Mouse (Mus musculus): ENCODE results near the gene Ccdc149. TPM values are rescaled to one million over a fixed set of nuclear protein-coding genes. Genes with fewer than 3 reads are reported as not detected.

Ccdc149 gene
- total RNA-seq, 2 experiments from 2014 or later, result 1.8 to 2.0 TPM

DNA sequence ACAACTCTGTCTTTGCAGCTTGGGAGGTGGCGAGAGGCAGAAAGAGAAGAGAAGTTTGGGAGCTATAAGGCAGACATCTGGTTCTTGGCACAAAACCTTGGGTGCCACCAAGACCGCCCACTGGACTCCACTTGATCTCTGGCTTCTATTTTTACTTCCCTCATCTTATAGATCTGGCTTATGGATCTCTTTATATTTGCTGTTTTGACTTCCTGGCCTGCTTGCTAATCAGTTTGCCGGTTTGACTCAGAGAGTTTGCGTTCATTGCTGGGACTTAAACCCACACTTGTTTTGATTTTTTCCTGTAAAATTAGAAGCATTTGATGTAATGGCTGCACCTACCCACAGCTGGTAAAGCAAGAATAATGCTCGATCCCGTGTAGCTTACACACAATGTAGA is 100.4 kb downstream of the Ccdc149 start:
- no peak for DNase-seq

DNA sequence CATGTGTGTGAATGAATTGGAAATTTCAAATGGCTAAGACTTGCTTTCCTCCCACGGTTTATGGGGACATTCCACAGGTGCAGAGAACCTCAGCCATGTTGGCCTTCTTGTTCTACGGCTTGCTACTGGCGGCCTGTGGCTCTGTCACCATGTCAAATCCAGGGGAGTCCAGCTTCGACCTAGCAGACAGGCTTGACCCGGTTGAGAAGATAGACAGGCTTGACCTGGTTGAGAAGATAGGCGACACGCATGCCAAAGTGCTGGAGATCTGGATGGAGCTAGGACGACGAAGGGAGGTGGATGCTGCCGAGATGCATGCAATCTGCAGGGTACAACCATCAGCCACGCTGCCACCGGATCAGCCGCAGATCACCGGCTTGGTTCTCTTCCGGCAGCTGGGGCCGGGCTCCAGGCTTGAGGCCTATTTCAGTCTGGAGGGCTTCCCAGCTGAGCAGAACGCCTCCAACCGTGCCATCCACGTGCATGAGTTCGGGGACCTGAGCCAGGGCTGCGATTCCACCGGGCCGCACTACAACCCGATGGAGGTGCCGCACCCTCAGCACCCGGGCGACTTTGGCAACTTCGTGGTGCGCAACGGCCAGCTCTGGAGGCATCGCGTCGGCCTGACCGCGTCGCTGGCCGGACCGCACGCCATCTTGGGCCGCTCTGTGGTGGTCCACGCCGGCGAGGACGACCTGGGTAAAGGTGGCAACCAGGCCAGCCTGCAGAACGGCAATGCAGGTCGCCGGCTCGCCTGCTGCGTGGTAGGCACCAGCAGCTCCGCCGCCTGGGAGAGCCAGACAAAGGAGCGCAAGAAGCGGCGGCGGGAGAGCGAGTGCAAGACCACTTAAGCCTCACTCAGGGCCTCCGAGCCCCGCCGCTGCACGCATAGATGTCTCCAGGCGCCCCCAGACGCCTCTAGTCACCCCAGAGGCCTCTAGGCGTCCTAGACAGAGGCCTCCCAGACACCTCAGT is 103.2 kb downstream of the Ccdc149 start:
- DNase-seq, result no peak

DNA sequence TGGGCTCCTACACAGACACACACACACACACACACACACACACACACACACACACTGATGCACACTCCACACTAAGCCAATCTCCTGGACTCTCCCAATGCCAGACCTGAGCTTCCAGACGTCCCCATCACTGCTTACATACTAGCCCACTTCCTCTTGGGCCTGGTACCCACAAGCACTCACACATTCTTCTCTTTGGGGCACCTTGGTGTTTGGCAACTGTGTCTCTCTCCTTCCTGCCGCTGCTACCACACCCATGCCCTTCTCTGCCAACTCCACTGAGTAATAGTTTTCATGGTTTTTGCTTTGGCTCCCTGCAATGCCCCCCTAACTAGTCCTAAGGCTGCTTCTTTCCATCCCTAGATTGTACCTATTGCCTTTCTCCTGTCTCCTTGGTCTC is 104.7 kb downstream of the Ccdc149 start:
- DNase-seq, result no peak

DNA sequence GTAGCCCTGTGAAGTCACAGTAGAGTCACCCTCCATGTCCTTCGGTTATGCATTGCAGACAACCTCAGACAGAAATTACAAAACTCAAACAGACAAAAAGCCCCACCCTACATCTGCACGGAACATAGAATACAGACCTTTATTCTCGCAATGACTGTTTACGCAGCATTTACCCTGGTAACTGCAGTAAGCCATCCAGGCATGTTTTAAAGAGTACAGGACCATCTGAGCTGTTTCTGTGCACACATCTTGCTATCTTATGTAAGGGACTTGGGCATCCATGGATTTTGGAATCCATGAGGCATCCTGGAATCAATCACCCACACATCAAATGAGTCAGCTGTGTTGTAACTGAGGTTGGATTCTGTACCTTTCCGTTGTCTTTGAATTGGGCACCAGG is 105.4 kb downstream of the Ccdc149 start:
- DNase-seq, result no peak

DNA sequence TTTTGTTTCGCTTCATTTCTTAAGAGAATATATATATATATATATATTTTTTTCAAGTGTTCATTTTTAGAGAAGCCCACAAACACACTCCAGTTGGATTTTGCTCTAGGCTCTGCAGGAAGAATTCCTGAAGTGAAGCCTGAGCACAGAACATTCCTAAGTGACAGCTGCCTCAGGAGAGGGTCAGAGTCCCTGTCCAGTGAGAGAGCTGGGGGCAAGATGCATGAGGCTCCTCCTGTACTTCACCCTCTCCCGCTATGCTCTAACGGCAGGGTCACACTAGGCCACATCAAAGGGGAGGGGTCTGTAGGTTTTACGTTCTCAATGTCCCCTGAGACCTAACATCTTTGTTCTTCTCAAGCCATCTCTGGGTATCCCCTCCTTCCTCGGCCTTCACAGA is 106.8 kb downstream of the Ccdc149 start:
- DNase-seq, result no peak

DNA sequence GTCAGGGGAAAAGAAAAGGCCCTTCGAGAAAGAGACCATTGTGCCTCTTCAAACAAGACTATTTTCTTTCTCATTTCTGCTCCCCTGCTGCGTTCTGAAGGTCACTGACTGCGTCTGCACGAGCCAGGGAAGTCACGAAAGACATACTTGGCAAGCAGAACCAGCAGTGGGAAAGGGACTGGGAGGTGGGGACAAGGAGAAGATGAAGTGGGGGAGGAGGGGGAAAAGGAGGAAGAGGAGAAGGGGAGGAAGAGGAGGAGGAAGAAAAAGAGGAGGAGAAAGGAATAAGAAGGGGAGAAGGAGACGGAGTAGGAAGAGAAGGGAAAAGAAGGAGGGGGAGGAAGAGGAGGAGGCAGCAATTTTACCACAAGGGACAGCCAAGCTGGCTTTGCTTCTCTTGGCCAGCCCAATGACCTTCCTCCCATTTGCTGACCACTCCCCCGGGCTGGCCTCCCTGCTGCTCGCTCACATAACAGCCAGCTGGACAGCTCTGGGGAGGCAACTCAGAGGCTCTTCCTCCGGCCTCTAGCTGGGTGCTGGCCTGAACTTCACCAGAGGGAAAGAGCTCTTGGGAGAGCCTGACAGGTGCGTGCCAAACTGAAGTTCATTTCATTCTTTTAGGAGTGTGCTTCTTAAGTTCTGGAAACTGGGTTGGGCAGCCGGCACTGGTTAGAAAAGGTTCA is 107.7 kb downstream of the Ccdc149 start, which contains the start of gene Sod3:
TSS of gene Sod3 (plus strand) at position 324 of the 683 bp plus-strand sequence.
- peak; percentile 83 for DNase-seq

DNA sequence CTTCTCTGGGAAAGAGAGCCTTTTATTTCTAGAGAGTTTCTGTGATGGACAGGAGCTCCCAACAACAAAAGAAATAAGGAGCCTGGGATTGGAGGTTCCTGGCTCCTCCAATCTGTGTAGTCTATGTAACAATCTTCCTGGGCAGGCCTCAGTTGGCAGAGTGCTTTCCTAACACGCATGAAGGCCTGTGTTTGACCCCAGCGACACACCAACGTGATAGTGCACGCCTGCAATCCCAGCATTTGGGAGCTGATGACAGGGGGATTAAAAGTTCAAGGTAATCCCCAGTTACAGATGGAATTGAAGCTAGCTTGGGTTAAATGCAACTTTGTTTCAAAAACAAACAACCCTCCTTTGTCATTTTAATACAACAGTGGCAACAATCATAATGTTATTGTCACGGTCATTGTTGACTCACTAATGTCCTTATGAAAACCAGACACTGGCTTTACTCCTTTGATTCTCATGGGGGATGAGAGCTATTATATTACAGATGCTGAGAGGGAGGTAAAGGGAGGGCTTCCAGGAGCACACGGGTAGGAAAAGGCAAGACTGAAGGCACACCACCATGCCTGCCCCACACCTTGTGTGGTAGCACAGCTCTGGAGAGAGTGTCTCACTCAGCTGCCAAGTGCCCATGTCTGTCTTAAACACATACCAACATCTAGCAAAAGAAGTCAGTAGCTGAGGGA is 108.4 kb downstream of the Ccdc149 start:
- DNase-seq, result no peak

DNA sequence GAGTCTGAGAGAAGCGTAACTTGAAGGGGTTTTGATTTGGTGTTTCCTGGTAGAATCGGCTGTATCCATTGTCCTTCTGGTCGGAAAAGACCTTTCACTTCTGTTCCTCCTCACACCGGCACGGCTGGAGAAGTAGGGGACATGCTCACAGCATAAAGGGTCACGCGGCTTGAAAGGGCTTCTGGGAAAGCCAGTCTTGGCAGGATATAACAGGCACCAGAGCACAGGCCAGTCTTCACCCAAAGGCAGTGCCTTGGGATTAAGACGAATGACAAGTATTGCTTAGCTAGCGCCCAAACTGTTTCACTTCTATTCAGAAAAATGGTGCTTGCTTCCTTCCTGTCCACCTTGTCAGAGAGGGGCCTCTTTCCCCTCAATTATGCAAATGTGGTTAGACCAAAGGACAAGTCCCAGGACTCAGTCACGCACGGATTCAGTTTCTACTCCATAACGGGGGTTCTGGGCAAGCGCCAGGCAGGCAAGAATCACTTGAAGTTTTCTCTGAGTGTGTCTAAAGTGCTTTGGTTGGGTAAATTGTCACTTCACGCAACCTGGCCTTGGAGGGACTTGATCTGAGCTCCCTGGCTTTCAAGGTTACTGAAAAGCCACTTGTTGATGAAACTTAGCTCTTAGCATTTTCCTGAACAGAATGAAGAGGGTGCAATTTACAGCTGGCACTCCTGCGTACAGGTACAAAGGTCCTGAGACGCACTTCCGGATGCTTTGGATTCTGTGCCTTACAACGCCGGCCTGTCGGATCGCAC is 110.9 kb downstream of the Ccdc149 start:
- no peak for DNase-seq

DNA sequence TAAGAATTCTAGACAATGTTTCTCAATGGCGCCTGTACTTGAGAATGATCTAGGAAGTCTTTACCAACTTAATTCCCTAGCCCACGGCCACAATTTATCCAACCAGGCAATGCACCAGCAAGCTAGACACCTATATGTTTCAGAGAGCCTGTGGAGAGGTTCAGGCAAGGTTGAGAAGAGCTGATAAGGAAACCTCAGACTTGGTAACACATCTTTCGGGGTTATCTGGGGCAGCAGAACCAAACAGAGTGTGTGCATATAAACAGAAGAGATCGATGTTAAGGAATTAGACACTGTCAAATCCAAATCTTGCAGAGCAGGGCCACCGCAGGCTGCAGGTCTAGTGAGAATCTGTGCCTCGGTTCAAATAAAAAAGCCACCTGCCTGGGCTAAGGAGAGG is 113.2 kb downstream of the Ccdc149 start:
- DNase-seq, result no peak

DNA sequence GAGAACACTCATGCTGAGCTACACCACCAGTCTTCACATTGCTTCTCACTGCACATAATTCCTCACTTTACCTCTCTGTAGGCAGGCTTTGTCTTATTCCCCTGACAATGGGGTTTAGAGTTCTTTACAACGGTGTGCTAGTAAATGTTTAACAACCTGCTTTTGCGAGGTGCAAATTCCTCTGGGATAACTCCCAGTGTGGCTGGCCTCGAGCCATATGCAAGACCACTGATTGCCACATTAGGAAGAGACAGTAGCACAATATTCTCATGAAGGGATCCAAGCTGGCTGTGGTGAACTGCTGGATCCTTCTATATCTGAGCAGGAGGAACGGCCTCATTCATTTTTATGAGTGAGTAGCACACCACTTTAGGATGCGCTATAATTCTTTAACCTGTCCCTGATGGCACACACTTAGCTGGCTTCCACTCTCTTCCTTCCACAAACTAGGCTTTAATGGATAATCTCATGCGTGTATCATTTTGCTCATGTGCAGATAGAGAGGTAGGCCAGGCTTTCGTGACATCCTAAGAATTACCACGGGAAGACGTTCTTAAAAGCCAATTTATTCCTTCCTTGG is 114.1 kb downstream of the Ccdc149 start:
- DNase-seq, result no peak

DNA sequence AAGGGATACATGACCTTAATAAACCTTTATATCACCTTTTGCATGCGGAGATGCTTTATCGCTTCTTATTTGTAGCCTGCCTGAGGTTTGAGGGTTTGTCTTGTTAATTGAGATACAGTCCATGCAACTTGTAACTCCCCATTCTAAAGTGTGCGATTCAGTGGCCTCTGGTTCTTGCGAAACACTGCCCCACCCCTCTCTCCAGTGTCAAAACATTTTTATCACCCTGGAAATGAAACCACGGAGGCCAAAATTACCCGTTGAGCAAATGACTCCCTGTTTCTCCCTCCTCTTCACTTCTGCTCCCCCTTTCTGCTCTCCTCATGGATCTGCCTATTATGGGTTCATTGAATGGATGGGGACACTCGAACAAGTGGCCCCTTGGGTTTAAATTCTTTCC is 115.7 kb downstream of the Ccdc149 start:
- DNase-seq, result no peak

DNA sequence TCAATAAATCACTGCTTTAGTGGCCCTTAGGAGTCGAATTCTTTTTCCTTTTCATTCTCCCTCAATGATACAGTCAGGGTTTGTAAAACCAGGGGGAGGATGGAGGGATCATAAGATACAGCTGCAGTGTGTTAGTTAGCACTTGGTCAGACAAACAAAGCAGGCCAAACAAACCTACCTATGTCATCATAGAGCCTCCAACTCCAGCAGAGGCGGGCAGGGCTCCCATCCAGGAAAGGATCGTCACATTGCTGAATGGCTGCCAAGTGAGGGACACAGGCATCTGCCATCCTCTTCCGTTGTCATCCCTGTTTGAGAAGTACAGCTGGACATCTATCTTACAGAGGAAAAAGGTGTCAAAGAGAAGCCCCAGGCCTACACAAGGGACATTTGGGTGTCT is 116.9 kb downstream of the Ccdc149 start:
- DNase-seq, result no peak

DNA sequence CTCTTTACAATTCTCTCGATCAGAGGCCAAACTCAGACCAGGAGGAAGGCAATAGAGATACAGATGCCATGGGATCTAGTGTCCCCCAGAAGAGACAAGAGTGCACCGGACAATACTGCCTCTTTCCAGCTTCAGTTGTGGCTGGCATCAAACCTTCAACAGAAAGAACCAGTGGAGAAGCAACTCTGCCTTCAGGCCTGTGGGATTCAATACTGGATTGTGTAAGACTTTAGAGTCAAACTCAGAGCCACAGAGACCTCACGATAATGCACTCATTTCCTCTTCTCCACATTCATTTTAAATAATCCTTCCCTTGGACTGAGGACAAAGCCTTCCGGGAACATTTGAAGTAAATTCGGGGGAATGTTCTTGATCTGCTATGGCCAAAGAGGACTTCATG is 118.6 kb downstream of the Ccdc149 start:
- DNase-seq, result no peak

DNA sequence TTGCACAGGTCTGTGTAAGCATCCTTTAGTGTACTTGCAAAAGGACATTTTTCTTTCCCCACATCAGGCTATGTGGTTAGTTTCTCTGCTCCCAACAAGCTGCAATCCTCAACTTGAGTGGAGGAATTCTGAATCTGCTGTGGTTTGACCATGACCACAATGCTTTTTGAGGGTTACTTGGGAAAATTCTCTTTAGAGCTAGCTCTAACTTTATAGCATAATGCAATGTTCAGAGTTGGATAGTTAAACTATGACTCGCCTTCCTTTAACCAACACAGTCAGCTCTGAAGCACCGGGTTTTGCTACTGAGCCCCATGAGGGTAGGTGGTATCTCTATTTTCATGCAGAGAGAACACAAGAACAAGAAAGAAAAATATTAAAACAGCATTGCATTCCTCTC is 119.8 kb downstream of the Ccdc149 start:
- DNase-seq, result no peak

DNA sequence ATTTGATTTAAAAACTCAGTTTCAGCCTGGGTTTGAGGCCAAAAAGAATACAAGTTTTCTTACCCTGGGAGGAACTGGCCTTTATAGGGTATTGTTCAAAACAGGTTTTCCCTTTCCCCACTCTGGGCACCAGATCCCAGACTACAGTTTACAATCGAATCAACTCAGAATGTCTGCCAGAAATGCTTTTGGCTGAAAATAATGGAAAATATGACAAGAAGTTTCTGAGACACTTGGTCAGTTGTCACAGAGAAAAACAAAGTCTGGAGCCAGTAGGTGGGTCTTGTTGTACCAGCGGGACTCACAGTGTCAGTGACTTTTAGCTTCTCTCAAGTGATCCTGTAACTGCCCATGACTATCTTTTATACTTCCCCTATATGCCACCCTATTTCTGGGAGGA is 120.9 kb downstream of the Ccdc149 start:
- no peak for DNase-seq

DNA sequence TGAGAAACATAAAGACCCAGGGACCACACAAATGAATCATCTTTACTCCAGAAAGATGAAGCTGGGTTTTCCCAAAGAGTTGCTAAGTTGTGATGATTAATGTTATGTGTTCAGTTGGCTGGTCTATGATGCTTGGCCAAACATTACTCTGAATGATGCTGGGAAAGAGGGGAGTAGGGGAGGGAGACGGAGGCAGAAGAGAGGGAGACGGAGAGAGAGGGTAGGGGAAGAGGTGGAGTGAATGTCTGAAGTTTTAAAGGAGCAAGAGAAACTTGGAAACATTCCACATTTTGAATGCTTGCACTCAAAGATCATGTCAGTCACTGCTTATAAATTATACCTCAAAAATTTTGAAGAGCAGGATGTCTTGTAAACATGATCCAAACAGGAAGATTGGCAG is 124.4 kb downstream of the Ccdc149 start:
- DNase-seq, result no peak

DNA sequence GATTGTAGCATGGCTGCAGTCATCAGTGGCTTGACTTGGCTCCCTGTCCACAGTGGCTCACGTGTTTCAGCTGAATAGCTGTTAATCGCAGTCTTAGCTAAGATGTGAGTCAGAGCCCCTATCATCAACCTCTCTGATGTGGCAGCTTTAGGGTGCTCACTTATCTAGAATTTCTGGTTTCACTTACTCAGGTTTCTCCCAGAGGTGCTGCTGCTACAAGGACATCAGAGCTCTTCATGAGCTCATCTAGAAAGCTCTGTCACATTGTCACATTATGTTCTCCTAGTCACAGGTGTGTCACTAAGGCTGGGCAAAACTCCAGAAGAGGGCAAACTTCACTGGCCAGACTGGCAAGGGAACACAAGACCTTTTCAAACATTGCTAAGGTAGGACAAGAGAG is 132.2 kb downstream of the Ccdc149 start:
- DNase-seq, result no peak

DNA sequence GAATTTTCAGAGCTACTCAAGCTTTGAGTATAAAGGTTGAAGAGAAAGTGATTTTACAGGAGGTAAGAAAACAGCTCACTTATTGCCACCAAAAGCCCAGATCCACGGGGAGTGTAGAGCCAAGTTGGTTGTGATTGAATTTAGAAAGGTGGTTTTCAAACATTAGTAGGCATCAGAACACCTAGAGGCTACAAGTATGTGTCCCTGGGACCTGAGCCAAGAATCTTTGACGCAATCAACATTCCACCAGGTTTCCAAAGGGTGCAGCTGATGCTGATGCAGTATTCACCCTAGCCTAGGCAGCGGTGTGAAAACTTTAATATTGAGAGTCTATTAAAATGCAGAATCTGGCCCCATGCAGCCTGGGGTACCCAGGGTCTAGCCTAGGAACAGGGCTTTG is 135.7 kb downstream of the Ccdc149 start:
- DNase-seq, result no peak

DNA sequence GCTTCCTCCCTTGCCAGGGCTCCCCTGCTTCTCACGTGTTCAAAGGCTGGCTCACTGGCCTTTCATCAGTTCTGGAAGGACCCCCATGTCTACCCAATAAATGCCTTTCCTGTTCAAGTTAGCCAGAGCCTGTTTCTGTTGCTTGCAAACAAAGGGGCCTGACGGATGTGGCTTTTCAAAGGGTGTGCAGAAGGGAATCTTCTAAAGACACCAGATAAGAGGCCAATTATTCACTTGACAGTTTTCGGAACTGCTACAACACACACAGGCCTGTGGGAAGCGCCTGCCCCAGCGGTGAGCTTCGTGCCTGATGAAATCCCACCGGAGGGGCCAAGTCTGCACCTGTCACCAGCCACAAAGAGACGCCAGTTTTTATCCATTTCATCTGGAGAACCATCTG is 139.2 kb downstream of the Ccdc149 start:
- no peak for DNase-seq
